Mouse (Mus musculus): ENCODE results near the gene Rcc1. TPM values are rescaled to one million over a fixed set of nuclear protein-coding genes. Genes with fewer than 3 reads are reported as not detected.
A peak's percentile ranks its signal among the peaks of the same experiment; 100 is the strongest.

The Rcc1 gene
- polyA plus RNA-seq, 1 experiment = 31.9 TPM

DNA sequence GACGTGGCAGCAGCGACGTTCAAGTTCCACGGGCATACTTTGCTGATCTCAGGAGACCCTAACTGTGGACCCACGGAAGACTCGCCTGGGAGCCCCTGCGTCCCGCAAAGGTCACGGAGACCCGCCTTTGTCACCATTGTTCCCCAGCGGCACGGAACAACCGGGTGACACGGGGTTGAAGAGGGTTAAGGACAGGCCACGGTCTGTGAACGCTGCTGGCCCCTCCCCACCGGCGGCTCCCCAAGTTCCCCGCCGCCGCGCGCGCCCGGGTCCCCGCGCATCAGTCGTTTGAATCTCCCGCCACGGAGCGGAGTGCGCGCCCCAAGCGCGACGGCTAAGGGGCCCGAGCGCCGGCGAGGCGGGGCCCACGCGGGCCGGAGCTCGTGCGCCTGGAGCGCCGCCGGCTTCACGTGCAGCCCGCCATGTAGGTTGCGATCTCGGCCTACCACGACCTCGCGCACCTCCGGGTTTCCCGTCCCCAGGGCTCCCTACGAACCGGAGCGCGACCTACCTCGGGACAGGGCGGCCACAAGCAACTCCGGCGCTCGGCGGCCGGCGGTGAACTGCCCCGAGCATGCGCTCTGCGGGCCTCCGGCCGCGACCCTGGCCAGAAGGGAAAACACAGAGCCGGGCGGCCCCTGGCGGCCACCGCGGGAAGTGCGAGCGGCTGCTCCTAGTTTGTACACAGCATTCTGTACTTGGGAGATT is 8.1 kb downstream of the Rcc1 start:
- TF ChIP-seq POLR2A (IDR thresholded peaks at IDR 0.05; ENCODE audit: control insufficient read depth, extremely low read depth, insufficient read depth, low read length, poor library complexity) (no peak; the same call in 1 of the 2 replicates), CTCF (IDR thresholded peaks at IDR 0.05; ENCODE audit: borderline replicate concordance, control insufficient read depth, extremely low read depth, insufficient read depth, low read length, poor library complexity) (peak; percentile 96)
- peak overlapping the region; percentile 85 for H3K4me3 ChIP-seq (ENCODE audit: control insufficient read depth, insufficient read depth, low read length)
- H3K36me3 ChIP-seq (ENCODE audit: control insufficient read depth, insufficient read depth, low read length) = no peaks in the 10 kb centered on the region; the same call in 1 of the 2 replicates
- peak; percentile 95 for DNase-seq
- WGBS = under 1% methylated on average over 83 of the region's 83 CpGs
- H3K4me1 ChIP-seq (replicated peaks; ENCODE audit: control insufficient read depth, insufficient read depth, low read length) = peaks cover 19% of the 10 kb centered on the region
- H3K27ac ChIP-seq (ENCODE audit: control insufficient read depth, insufficient read depth, low read length) = no peak overlapping the region
- H3K27me3 ChIP-seq (ENCODE audit: control insufficient read depth, insufficient read depth, low read length) = no peaks in the 10 kb centered on the region

- no peak overlapping the region for H3K27ac ChIP-seq (ENCODE audit: control insufficient read depth, insufficient read depth, low read length)
- no peaks in the 10 kb centered on the region for H3K27me3 ChIP-seq (ENCODE audit: control insufficient read depth, insufficient read depth, low read length)
- peak overlapping the region; percentile 85 for H3K4me3 ChIP-seq (ENCODE audit: control insufficient read depth, insufficient read depth, low read length)
- TF ChIP-seq POLR2A (IDR thresholded peaks at IDR 0.05; ENCODE audit: control insufficient read depth, extremely low read depth, insufficient read depth, low read length, poor library complexity) = no peak
- TF ChIP-seq CTCF (IDR thresholded peaks at IDR 0.05; ENCODE audit: borderline replicate concordance, control insufficient read depth, extremely low read depth, insufficient read depth, low read length, poor library complexity) = no peak
- WGBS = 5% methylated on average over 13 of the region's 13 CpGs
- DNase-seq = no peak
- peaks cover 19% of the 10 kb centered on the region for H3K4me1 ChIP-seq (replicated peaks; ENCODE audit: control insufficient read depth, insufficient read depth, low read length)
- peaks cover 6% of the 10 kb centered on the region for H3K36me3 ChIP-seq (ENCODE audit: control insufficient read depth, insufficient read depth, low read length)
Measured at GRCm38 (mm10) chr4:132344403-132345134, 8.8 kb downstream of the Rcc1 start.

DNA sequence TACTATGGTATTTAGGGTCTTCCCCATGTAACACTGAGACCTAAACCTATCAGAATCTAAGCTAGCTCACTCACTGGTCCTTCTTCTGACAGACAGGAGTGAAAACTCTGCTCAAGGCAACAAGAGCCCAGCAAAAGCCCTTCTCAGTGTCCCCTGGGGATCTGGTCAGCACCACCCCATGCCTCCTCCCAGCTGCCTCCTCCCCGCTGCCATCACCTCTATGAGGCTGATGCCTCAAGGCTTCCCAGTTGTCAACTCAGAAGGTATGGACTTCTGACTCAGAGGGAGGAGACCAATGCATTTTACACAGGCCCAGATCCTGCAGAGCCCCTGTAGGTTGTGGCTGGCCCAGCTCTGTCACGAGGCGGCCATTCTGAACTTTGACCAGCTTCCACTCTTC is 12.0 kb downstream of the Rcc1 start:
- 96% methylated on average over 3 of the region's 3 CpGs for WGBS
- Histone ChIP-seq H3K4me1 (replicated peaks; ENCODE audit: control insufficient read depth, insufficient read depth, low read length) (peaks cover 19% of the 10 kb centered on the region), H3K36me3 (ENCODE audit: control insufficient read depth, insufficient read depth, low read length) (peaks cover 16% of the 10 kb centered on the region), H3K27me3 (ENCODE audit: control insufficient read depth, insufficient read depth, low read length) (no peaks in the 10 kb centered on the region), H3K27ac (ENCODE audit: control insufficient read depth, insufficient read depth, low read length) (no peak overlapping the region), H3K4me3 (ENCODE audit: control insufficient read depth, insufficient read depth, low read length) (no peak overlapping the region)
- DNase-seq = no peak
- TF ChIP-seq CTCF (IDR thresholded peaks at IDR 0.05; ENCODE audit: borderline replicate concordance, control insufficient read depth, extremely low read depth, insufficient read depth, low read length, poor library complexity) (no peak), POLR2A (IDR thresholded peaks at IDR 0.05; ENCODE audit: control insufficient read depth, extremely low read depth, insufficient read depth, low read length, poor library complexity) (no peak)

DNA sequence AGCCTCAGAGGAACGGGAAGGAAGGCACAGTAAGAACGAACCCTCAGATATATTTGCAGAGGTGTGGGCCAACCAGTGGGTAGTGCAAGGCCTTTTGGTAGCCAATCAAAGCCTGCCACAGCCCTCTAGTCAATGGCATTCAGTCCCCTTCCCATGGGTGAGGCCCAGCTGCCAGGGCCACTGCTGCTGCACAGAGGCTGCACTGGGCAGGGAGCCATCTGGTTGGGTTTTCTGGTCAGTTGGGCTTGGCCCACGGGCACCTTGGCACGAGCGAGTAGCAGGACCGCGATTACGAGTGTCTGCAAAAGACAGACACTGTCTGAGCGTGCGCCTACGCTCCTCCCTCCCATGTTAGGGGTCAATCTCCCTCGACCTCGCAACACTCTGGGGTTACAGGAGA is 14.5 kb downstream of the Rcc1 start:
- no peak for TF ChIP-seq CTCF (IDR thresholded peaks at IDR 0.05; ENCODE audit: borderline replicate concordance, control insufficient read depth, extremely low read depth, insufficient read depth, low read length, poor library complexity)
- no peak for TF ChIP-seq POLR2A (IDR thresholded peaks at IDR 0.05; ENCODE audit: control insufficient read depth, extremely low read depth, insufficient read depth, low read length, poor library complexity)
- Histone ChIP-seq H3K27ac (ENCODE audit: control insufficient read depth, insufficient read depth, low read length) (no peak overlapping the region), H3K36me3 (ENCODE audit: control insufficient read depth, insufficient read depth, low read length) (peaks cover 24% of the 10 kb centered on the region), H3K4me1 (replicated peaks; ENCODE audit: control insufficient read depth, insufficient read depth, low read length) (peaks cover 11% of the 10 kb centered on the region; the same call in 1 of the 2 replicates), H3K27me3 (ENCODE audit: control insufficient read depth, insufficient read depth, low read length) (no peaks in the 10 kb centered on the region), H3K4me3 (ENCODE audit: control insufficient read depth, insufficient read depth, low read length) (no peak overlapping the region)
- no peak for DNase-seq
- 95% methylated on average over 13 of the region's 13 CpGs for WGBS

DNA sequence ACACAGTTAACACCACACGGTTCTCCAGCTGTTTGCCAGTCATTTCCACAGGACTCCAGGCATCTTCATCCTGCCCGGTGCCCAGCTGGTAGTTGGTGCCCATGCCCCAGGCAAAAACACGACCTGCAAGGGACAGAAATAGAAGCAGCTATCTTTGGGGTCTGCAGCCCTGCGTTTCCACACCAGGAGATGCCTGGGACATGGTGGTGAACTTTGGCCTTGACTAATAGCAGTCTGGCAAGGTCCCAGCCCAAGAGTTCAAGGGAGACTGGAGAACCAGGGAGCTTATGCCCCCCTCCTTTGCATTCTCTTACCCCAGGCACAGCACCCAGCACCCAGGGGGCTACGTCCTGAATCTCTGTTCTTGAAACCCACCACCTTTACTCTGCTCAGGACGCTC is 20.5 kb downstream of the Rcc1 start:
- Histone ChIP-seq H3K36me3 (ENCODE audit: control insufficient read depth, insufficient read depth, low read length) (peaks cover 23% of the 10 kb centered on the region), H3K27ac (ENCODE audit: control insufficient read depth, insufficient read depth, low read length) (no peak overlapping the region), H3K4me1 (replicated peaks; ENCODE audit: control insufficient read depth, insufficient read depth, low read length) (peaks cover 6% of the 10 kb centered on the region), H3K4me3 (ENCODE audit: control insufficient read depth, insufficient read depth, low read length) (no peak overlapping the region), H3K27me3 (ENCODE audit: control insufficient read depth, insufficient read depth, low read length) (no peaks in the 10 kb centered on the region)
- no peak for DNase-seq
- 96% methylated on average over 6 of the region's 6 CpGs for WGBS
- TF ChIP-seq POLR2A (IDR thresholded peaks at IDR 0.05; ENCODE audit: control insufficient read depth, extremely low read depth, insufficient read depth, low read length, poor library complexity) (no peak), CTCF (IDR thresholded peaks at IDR 0.05; ENCODE audit: borderline replicate concordance, control insufficient read depth, extremely low read depth, insufficient read depth, low read length, poor library complexity) (no peak)

GRCm38 (mm10) chr4:132331960-132332359 is 21.4 kb downstream of the Rcc1 start:
- TF ChIP-seq CTCF (IDR thresholded peaks at IDR 0.05; ENCODE audit: borderline replicate concordance, control insufficient read depth, extremely low read depth, insufficient read depth, low read length, poor library complexity) = no peak
- TF ChIP-seq POLR2A (IDR thresholded peaks at IDR 0.05; ENCODE audit: control insufficient read depth, extremely low read depth, insufficient read depth, low read length, poor library complexity) = no peak
- no peak overlapping the region for H3K4me3 ChIP-seq (ENCODE audit: control insufficient read depth, insufficient read depth, low read length)
- no peaks in the 10 kb centered on the region for H3K27me3 ChIP-seq (ENCODE audit: control insufficient read depth, insufficient read depth, low read length)
- H3K4me1 ChIP-seq (replicated peaks; ENCODE audit: control insufficient read depth, insufficient read depth, low read length) = peaks cover 6% of the 10 kb centered on the region
- DNase-seq = no peak
- WGBS = 96% methylated on average over 3 of the region's 3 CpGs
- H3K36me3 ChIP-seq (ENCODE audit: control insufficient read depth, insufficient read depth, low read length) = peaks cover 23% of the 10 kb centered on the region
- H3K27ac ChIP-seq (ENCODE audit: control insufficient read depth, insufficient read depth, low read length) = no peak overlapping the region
